Mouse (Mus musculus) T-helper 17 cell (primary cell): ENCODE measurements around the gene Kctd12.

Source experiments
- in situ Hi-C, 2 experiments: fragments of 300-600 bp; cut with MboI, MseI; formaldehyde crosslinking; loops; 1 replicate in 1 of 2; 2 replicates in 1 of 2; pipeline ENCODE4 v1.15.1; 2025; ENCODE audit warnings: high pct_unique_total_duplicates in 2 of 2

Gene Kctd12

GRCm38 (mm10) chr14:102968824-102969223, 13.6 kb downstream of the Kctd12 start:
- in situ Hi-C loops: no loop called here

GRCm38 (mm10) chr14:102966241-102966640, 16.2 kb downstream of the Kctd12 start:
- in situ Hi-C loops: no loop called here

GRCm38 (mm10) chr14:102965841-102966240, 16.6 kb downstream of the Kctd12 start:
- in situ Hi-C loops: no loop called here

GRCm38 (mm10) chr14:102962019-102962418, 20.4 kb downstream of the Kctd12 start:
- in situ Hi-C loops: no loop called here

DNA sequence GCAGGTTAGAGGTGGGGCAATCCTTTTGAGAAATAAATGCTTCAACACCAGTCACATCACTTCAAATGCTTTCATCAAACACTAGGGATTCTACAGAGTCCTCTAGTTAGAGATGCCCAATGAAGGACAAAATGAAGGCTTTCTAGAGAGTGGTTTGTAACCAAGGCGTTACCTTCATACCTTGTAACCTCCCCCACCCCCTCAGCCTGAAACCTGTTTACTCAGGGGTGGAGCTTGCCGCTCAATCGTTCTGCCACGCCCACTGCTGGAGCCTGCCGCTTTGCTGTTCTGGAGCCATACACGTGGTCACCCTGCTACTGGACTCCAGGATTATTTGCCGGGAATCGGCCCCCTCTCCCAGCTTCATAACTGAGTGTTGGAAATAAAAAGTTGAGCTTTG, 28.9 kb downstream of the Kctd12 start:
- in situ Hi-C loops: no loop called here

DNA sequence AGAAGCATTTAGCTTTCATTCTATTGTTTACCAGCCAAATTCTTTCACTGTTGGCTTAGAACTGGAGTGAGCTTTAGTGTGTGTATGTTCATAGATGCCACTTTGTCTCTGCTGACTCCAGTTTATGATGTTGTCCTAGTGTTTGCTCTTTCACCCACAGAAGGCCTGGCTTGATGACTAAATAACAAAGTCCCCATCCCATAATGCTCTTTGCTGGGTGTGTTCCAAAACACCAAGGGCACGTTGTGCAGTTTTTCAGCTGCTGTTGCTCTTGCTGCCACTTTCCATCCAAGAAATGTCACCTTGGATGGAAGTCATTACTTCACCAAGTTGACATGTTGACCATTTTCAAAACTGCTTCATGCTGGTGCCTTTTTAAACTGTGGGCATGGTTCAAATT, 30.5 kb downstream of the Kctd12 start:
- in situ Hi-C loops: no loop called here

GRCm38 (mm10) chr14:102947796-102948195, 34.6 kb downstream of the Kctd12 start:
- in situ Hi-C loops: no loop called here

- in situ Hi-C loops: no loop called here
These were observed 40.1 kb downstream of the Kctd12 start for GRCm38 (mm10) chr14:102942222-102942843.

DNA sequence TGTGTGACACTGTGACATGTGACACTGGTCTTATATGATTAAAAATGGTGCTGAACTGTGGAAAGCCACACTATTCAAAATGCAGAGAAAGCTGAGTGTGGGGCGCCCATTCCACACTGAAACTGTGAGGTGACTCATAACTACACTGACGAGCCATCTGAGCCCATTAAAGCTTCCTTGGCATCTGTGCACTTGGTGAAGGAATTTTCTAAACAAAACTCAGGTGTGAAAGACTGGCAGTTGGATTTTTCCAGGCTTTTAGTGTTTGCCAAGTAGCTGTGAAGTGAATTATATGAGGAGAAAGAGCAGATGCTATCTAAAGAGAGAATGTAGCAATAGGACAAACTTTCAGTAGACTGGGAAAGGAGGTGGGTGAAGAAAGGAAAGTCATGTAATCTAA, 47.6 kb downstream of the Kctd12 start:
- in situ Hi-C loops: loop anchor here in 1 of 2 experiments (10.0 kb wide), 1 partner anchor 1800 kb away; no protein-coding TSS in a partner anchor

- in situ Hi-C loops: loop anchor here in 1 of 2 experiments (10.0 kb wide), 1 partner anchor 1804 kb away; no protein-coding TSS in a partner anchor
These were observed 51.5 kb downstream of the Kctd12 start for GRCm38 (mm10) chr14:102930933-102931332.

DNA sequence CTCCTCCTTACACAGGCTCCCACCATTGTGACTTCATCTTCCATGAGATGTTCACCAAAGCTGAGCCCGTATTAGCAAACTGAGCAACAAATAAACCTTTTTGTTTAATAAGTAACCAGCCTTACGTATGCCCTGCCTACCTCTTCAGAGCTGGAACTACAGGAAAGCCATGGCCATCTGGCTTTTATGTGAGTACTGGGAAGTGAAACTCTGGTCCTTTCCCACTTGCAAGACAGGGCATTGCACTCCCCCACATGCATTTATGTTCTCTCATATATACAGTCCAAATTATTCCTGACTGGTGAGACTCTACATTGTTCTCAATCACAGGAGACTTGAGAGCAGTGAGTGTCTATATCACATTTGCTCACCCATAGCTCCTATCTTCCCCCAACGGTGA, 52.9 kb downstream of the Kctd12 start:
- in situ Hi-C loops: no loop called here

DNA sequence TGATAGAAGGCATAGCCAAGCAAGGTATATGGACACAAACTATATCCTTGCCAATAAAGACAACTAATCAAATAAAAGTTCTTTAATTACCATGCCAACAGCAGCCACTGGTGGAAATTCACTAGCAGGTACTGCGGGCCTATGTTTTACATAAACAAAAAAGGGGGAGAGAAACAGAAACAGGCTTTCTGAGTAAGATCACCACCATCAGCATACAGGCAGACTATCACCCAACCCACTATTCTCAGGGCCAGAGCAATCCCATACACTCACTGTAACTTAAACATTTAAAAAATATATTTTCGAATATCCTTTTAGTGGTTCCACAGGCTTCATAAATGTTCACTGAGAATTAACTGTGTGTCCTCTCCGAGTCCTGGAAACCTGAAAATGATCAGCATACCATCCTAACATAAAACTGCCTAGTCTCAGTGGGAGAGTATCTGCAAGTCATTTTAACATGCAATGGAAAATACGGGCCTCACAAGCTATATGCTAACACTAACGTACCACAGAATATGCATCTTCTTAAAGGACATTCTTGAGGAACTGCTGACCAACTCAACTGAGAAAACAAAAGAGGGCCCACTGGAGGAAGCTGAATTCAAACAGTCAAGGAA, 54.5 kb downstream of the Kctd12 start:
- in situ Hi-C loops: no loop called here
